Mouse (Mus musculus) myocyte (in vitro differentiated cells): Measurements from ENCODE around the gene Tead2. TPM values are rescaled to one million over a fixed set of nuclear protein-coding genes. Genes with fewer than 3 reads are reported as not detected.
A peak's percentile ranks its signal among the peaks of the same experiment; 100 is the strongest.

Experiments used
- H3K27me3 ChIP-seq: one replicate; pipeline ENCODE4 v1.6.1; 2011; ENCODE audit not compliant: control insufficient read depth, insufficient read depth, insufficient read length
- H3K36me3 ChIP-seq: one replicate; pipeline ENCODE4 v1.6.1; 2011; ENCODE audit not compliant: control insufficient read depth, insufficient read depth
- H3K4me2 ChIP-seq: one replicate; pipeline ENCODE4 v1.6.1; 2011; ENCODE audit warnings: low read depth, control low read depth
- H3K4me3 ChIP-seq: one replicate; pipeline ENCODE4 v1.5.1; 2011; ENCODE audit warnings: mild to moderate bottlenecking, control low read depth, moderate library complexity
- H3K79me2 ChIP-seq: one replicate; pipeline ENCODE4 v1.6.1; 2011; ENCODE audit not compliant: control insufficient read depth, insufficient read depth
- H3ac ChIP-seq: one replicate; pipeline ENCODE4 v1.6.1; 2011; ENCODE audit not compliant: control insufficient read depth, insufficient read length
- CEBPB ChIP-seq: IDR thresholded peaks from 2 replicates; pipeline ENCODE4 v1.6.1; 2011; ENCODE audit warnings: mild to moderate bottlenecking, moderate library complexity; ENCODE audit not compliant: poor library complexity, insufficient read depth, severe bottlenecking
- E2F4 ChIP-seq: IDR thresholded peaks from one replicate; pipeline ENCODE4 v1.6.1; 2011; ENCODE audit warnings: mild to moderate bottlenecking, control low read depth, moderate library complexity; ENCODE audit not compliant: insufficient read depth
- MAX ChIP-seq: IDR thresholded peaks from one replicate; pipeline ENCODE4 v1.6.1; 2011; ENCODE audit warnings: low read depth, mild to moderate bottlenecking, control low read depth
- MYOD1 ChIP-seq, 3 experiments: IDR thresholded peaks; one replicate each; pipeline ENCODE4 v1.6.1; 2011; ENCODE audit warnings: control low read depth in 2 of 3, low read depth in 2 of 3, mild to moderate bottlenecking in 2 of 3, moderate library complexity in 1 of 3; ENCODE audit not compliant: insufficient read length in 2 of 3, control insufficient read depth in 1 of 3
- MYOG ChIP-seq, 3 experiments: IDR thresholded peaks; one replicate each; pipeline ENCODE4 v1.6.1; 2011; ENCODE audit warnings: control low read depth in 2 of 3, low read depth in 2 of 3, mild to moderate bottlenecking in 2 of 3; ENCODE audit not compliant: insufficient read length in 2 of 3, control insufficient read depth in 1 of 3, insufficient read depth in 1 of 3
- POLR2A ChIP-seq: IDR thresholded peaks from one replicate; pipeline ENCODE4 v1.6.1; 2011; ENCODE audit warnings: low read depth, mild to moderate bottlenecking, control low read depth, moderate library complexity; ENCODE audit not compliant: insufficient read length
- POLR2AphosphoS2 ChIP-seq: IDR thresholded peaks from one replicate; pipeline ENCODE4 v1.6.1; 2011; ENCODE audit warnings: low read depth, control low read depth; ENCODE audit not compliant: insufficient read length
- REST ChIP-seq: IDR thresholded peaks from one replicate; pipeline ENCODE4 v1.6.1; 2011; ENCODE audit warnings: mild to moderate bottlenecking, control low read depth, moderate library complexity; ENCODE audit not compliant: insufficient read depth, insufficient read length
- SRF ChIP-seq: IDR thresholded peaks from one replicate; pipeline ENCODE4 v1.6.1; 2011; ENCODE audit warnings: low read depth; ENCODE audit not compliant: control insufficient read depth, insufficient read length
- TCF12 ChIP-seq: IDR thresholded peaks from one replicate; pipeline ENCODE4 v1.6.1; 2011; ENCODE audit warnings: mild to moderate bottlenecking, control low read depth; ENCODE audit not compliant: poor library complexity, insufficient read depth, severe bottlenecking
- TCF3 ChIP-seq: IDR thresholded peaks from one replicate; pipeline ENCODE4 v1.6.1; 2011; ENCODE audit warnings: low read depth, control low read depth; ENCODE audit not compliant: insufficient read length
- USF1 ChIP-seq: IDR thresholded peaks from one replicate; pipeline ENCODE4 v1.6.1; 2011; ENCODE audit warnings: low read depth, mild to moderate bottlenecking, control low read depth, moderate library complexity
- polyA plus RNA-seq: library from polyadenylated mRNA; unstranded; fragments of >200 nt; fragmentation: generic; extraction: Trizol; gene quantifications from one replicate; pipeline ENCODE4 v1.2.1, GENCODE M21; 2012; ENCODE audit warnings: missing spikeins

Gene Tead2
- polyA plus RNA-seq, 1 experiment, result 93.3 TPM

DNA sequence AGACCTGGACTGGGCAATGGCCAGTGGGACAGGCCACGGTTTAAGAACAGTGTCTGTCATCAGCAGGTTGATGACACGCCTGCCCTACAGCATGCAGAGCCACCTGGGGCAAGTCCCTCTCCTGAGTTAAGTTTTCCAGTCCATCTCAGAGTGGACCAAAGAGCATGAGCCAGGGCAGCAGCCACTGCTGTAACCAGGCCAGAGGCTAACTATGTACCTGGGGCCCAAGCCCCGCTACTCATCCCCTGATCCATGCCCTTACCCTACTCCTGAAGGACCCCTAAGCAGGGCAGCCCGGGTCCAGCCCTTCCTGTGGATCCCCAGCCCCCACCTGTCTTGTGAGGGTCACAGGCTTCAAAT is 19.4 kb upstream of the Tead2 start:
- no peaks in the 10 kb centered on the region for H3K79me2 ChIP-seq
- no peak overlapping the region for H3ac ChIP-seq
- H3K4me2 ChIP-seq, result no peak overlapping the region
- no peak overlapping the region for H3K4me3 ChIP-seq
- TF ChIP-seq REST (no peak), MAX (no peak), E2F4 (no peak), POLR2AphosphoS2 (no peak), TCF3 (no peak), SRF (no peak), USF1 (no peak), MYOD1 (IDR thresholded peaks at IDR 0.05; ENCODE audit: control insufficient read depth in 1 of 3, insufficient read length in 2 of 3, low read depth in 2 of 3) (no peak), TCF12 (no peak), MYOG (IDR thresholded peaks at IDR 0.05; ENCODE audit: control insufficient read depth in 1 of 3, insufficient read depth in 1 of 3, insufficient read length in 2 of 3, low read depth in 2 of 3) (no peak), POLR2A (no peak), CEBPB (no peak)
- peaks cover 17% of the 10 kb centered on the region for H3K27me3 ChIP-seq
- H3K36me3 ChIP-seq, result no peaks in the 10 kb centered on the region

DNA sequence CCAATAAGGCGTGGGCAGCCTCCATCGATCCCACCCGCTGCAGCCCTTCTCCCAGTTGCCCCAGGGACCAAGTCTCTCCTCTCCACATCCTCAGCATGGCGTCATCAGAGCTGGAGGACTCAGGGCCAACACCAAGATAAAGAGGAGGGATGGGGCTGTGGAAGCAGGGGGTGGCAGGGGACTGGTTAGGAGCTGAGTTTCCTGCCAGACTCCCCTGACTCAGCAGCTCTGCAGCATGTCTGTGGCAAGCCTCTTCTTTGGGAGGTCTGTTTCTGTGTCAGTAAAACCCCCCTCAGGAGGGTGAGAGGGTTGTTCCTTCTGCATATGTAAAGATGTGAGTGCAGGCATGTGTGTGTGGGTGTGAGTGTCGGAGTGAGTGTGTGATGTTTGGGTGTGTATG is 18.6 kb upstream of the Tead2 start:
- Histone ChIP-seq H3K27me3 (peaks cover 17% of the 10 kb centered on the region), H3ac (no peak overlapping the region), H3K4me2 (no peak overlapping the region), H3K4me3 (no peak overlapping the region), H3K36me3 (no peaks in the 10 kb centered on the region), H3K79me2 (no peaks in the 10 kb centered on the region)
- no peak for TF ChIP-seq CEBPB

DNA sequence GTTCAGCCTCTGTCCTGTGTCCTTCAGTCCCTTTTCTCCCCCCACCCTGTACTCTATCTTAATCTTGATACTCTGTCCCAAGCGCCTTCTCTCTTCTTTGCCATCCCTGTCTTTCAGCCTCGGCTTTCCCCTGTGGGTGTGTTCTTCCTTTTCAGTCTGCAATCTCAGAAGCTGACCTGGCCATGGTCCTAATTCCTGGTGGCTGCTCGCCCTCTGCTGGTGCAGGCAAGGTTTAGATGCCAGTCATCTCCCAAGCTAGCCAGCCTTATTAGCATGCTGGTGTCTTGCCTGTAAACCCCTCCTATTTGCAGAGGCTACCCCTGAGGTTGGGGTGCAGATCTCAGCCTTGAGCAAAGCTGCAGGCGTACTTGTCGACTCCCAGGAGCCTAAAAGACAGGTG is 17.1 kb upstream of the Tead2 start:
- Histone ChIP-seq H3K4me2 (peak overlapping the region; percentile 35), H3K4me3 (no peak overlapping the region), H3K27me3 (peaks cover 17% of the 10 kb centered on the region), H3ac (no peak overlapping the region), H3K36me3 (no peaks in the 10 kb centered on the region), H3K79me2 (no peaks in the 10 kb centered on the region)
- TF ChIP-seq SRF, result no peak
- no peak for TF ChIP-seq TCF12
- no peak for TF ChIP-seq POLR2A
- TF ChIP-seq CEBPB, result no peak

DNA sequence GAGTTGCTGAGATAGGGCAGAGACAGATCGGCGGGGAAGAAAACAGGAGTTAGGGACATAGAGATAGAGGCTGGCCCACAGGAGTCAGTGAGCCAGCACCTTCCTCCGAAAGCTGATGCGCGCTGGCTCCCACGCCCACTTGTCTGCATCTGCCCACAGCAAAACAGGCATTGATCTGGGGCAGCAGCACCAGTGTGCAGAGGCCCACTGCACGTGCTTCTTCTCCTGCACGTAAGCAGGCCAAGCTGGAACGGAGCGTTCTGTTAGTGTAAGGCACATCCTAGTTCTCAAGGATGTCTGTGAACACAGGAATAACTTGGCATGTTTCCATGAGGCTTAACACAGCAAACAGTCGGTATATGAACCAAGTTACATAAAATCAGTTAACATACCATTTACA is 16.6 kb upstream of the Tead2 start:
- peaks cover 17% of the 10 kb centered on the region for H3K27me3 ChIP-seq
- TF ChIP-seq TCF3 (no peak), REST (no peak), TCF12 (no peak), MYOG (IDR thresholded peaks at IDR 0.05; ENCODE audit: control insufficient read depth in 1 of 3, insufficient read depth in 1 of 3, insufficient read length in 2 of 3, low read depth in 2 of 3) (no peak), CEBPB (no peak), MYOD1 (IDR thresholded peaks at IDR 0.05; ENCODE audit: control insufficient read depth in 1 of 3, insufficient read length in 2 of 3, low read depth in 2 of 3) (no peak), POLR2AphosphoS2 (no peak), MAX (no peak), POLR2A (no peak), E2F4 (no peak), SRF (no peak), USF1 (no peak)
- H3ac ChIP-seq, result no peak overlapping the region
- H3K36me3 ChIP-seq, result no peaks in the 10 kb centered on the region
- H3K79me2 ChIP-seq, result no peaks in the 10 kb centered on the region
- no peak overlapping the region for H3K4me3 ChIP-seq
- H3K4me2 ChIP-seq, result no peak overlapping the region

- Histone ChIP-seq H3K4me2 (no peak overlapping the region), H3K36me3 (no peaks in the 10 kb centered on the region), H3K79me2 (no peaks in the 10 kb centered on the region), H3K27me3 (peaks cover 21% of the 10 kb centered on the region), H3ac (no peak overlapping the region), H3K4me3 (no peak overlapping the region)
- no peak for TF ChIP-seq POLR2AphosphoS2
- TF ChIP-seq USF1, result no peak
- no peak for TF ChIP-seq MAX
- TF ChIP-seq REST, result no peak
These were observed 12.9 kb upstream of the Tead2 start for GRCm38 (mm10) chr7:45202654-45203053.

DNA sequence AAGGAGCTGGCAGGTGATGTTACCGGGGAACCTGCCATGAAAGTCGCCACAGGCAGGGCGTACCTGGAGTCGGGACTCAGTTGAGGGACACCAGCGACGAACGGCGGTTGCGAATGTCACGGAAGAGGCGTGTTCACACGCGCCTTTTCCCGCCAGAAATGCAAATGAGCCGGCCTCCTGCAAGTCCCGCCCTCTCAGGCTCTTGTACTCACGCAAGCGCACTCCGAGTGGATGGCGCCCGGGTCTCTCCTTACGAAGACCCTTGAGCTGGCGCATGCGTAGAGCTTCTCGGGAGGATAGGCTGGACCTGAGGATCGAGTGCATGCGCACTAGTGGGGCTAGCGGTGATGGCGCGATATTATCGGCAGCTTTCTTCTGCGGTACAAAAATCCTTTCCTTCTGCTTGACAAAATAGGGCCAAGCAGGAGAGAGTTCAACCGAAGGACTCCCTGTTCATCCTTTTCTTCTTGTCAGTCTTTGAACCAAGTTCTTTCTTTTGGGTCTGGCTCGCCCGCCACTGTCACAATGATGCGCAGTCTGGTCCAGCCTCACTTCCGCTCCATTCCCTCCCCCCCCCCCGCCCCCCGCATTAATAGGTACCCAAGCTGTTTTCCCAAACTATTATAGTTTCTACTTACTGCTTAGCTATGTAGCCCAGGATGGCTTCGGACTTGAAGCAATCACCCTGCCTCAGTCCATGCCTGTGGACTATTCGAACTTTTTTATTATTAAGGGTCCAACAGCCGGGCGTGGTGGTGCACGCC is 11.0 kb upstream of the Tead2 start, which contains the start of gene Ccdc155:
Gene Ccdc155 (minus strand): TSS at position 513 of the 764 bp plus-strand sequence.
- Histone ChIP-seq H3K27me3 (peaks cover 16% of the 10 kb centered on the region), H3K79me2 (no peaks in the 10 kb centered on the region), H3K4me3 (no peak within 1 kb of the TSS), H3ac (no peak within 1 kb of the TSS), H3K4me2 (peak within 1 kb of the TSS; percentile 51), H3K36me3 (no peaks in the 10 kb centered on the region)
- peak; percentile 35 for TF ChIP-seq POLR2A
- TF ChIP-seq POLR2AphosphoS2, result no peak
- TF ChIP-seq MYOG (IDR thresholded peaks at IDR 0.05; ENCODE audit: control insufficient read depth in 1 of 3, insufficient read depth in 1 of 3, insufficient read length in 2 of 3, low read depth in 2 of 3), result no peak
- TF ChIP-seq MYOD1 (IDR thresholded peaks at IDR 0.05; ENCODE audit: control insufficient read depth in 1 of 3, insufficient read length in 2 of 3, low read depth in 2 of 3), result no peak
- TF ChIP-seq USF1, result no peak
